Mouse (Mus musculus) cerebellum, adult 2 months (tissue): ENCODE results near the gene Gm13283. TPM values are rescaled to one million over a fixed set of nuclear protein-coding genes. Genes with fewer than 3 reads are reported as not detected.
"Not testable (repeated sequence)": the region's sequence is repeated elsewhere in the genome, so short reads cannot be mapped to it uniquely, and the experiment has no call there.

Source experiments
- DNase-seq, 2 experiments: peaks; one replicate each; pipeline ENCODE4 v3.0.0; 2021
- H3K27ac ChIP-seq: fragments of 200-500 bp; 2 replicates; pipeline ENCODE4 v1.5.1; 2012; ENCODE audit warnings: low read length, control low read depth, inconsistent platforms; ENCODE audit not compliant: insufficient read depth
- H3K27me3 ChIP-seq: fragments of 200-500 bp; 2 replicates; pipeline ENCODE4 v1.6.1; 2012; ENCODE audit warnings: inconsistent platforms, mild to moderate bottlenecking, low read length, moderate library complexity; ENCODE audit not compliant: control insufficient read depth, insufficient read depth
- H3K4me1 ChIP-seq: fragments of 200-500 bp; 2 replicates; pipeline ENCODE4 v1.6.1; 2011; ENCODE audit warnings: low read length; ENCODE audit not compliant: control insufficient read depth, insufficient read depth
- H3K4me3 ChIP-seq: fragments of 200-500 bp; replicated peaks from 2 replicates; pipeline ENCODE3; 2011; ENCODE audit warnings: mild to moderate bottlenecking, low read depth, low read length, control low read depth; ENCODE audit not compliant: insufficient read depth
- CTCF ChIP-seq: fragments of 200-500 bp; IDR thresholded peaks from 2 replicates; pipeline ENCODE4 v1.5.1; 2011; ENCODE audit warnings: low read depth, mild to moderate bottlenecking, control low read depth, low read length, moderate library complexity, borderline replicate concordance; ENCODE audit not compliant: insufficient read depth
- WGBS: fragments of 180-500 bp; shearing (Covaris S2); methylation state at CpG from one replicate; pipeline ENCODE4 v1.1.7; 2018; 5-methylcytosine and 5-hydroxymethylcytosine counted together
- polyA plus RNA-seq: library from polyadenylated mRNA; depleted of rRNA; stranded (reverse); fragments of >200 nt; gene quantifications from 2 replicates; pipeline ENCODE4 v1.2.3, GENCODE M21; 2012; rRNA removed

Gene Gm13283
- polyA plus RNA-seq, 1 experiment, result not detected

GRCm38 (mm10) chr4:88785409-88785808 lies 25.5 kb downstream of the Gm13283 start, which contains the start of gene Gm13276:
Gene Gm13276, plus strand, starts transcription at chr4:88785709.
- H3K27me3 ChIP-seq, DNase-seq, H3K27ac ChIP-seq, H3K4me3 ChIP-seq, H3K4me1 ChIP-seq: not testable (repeated sequence)
- whole genome bisulfite sequencing, result no CpG with 5 or more reads among the region's 27 CpGs

- H3K27me3 ChIP-seq, H3K4me1 ChIP-seq, H3K27ac ChIP-seq, H3K4me3 ChIP-seq: not testable (repeated sequence)
- WGBS, result 0% methylated on average over 3 of the region's 28 CpGs
- peak; percentile 45 for TF ChIP-seq CTCF
- DNase-seq, result peak; percentile 80
Measured at GRCm38 (mm10) chr4:88788402-88788801, 28.5 kb downstream of the Gm13283 start, which contains the start of gene Gm13277. Gene Gm13277, plus strand, starts transcription at chr4:88788632.

GRCm38 (mm10) chr4:88791250-88791649 lies 31.3 kb downstream of the Gm13283 start, which contains the start of gene Gm13278:
Gene Gm13278, plus strand, starts transcription at chr4:88791550.
- whole genome bisulfite sequencing, result no CpG with 5 or more reads among the region's 28 CpGs

GRCm38 (mm10) chr4:88793936-88794675 lies 34.2 kb downstream of the Gm13283 start, which contains the start of gene Gm13275:
Gene Gm13275, plus strand, starts transcription at chr4:88794487.
- not testable (repeated sequence) for H3K27me3 ChIP-seq, H3K4me1 ChIP-seq, H3K27ac ChIP-seq, H3K4me3 ChIP-seq
- TF ChIP-seq CTCF, result peak; percentile 9; the same call in 1 of the 2 replicates
- peak; percentile 61 to 81 for DNase-seq
- WGBS, result under 1% methylated on average over 15 of the region's 52 CpGs

More at GRCm38 (mm10) chr4:88791250-88791649, 31.3 kb downstream of the Gm13283 start, which contains the start of gene Gm13278:
- not testable (repeated sequence) for H3K4me3 ChIP-seq, H3K4me1 ChIP-seq, H3K27me3 ChIP-seq, H3K27ac ChIP-seq, DNase-seq

- H3K4me3 ChIP-seq, H3K4me1 ChIP-seq, H3K27ac ChIP-seq, H3K27me3 ChIP-seq, DNase-seq: not testable (repeated sequence)
- no CpG with 5 or more reads among the region's 28 CpGs for WGBS
Measured at GRCm38 (mm10) chr4:88797097-88797496, 37.2 kb downstream of the Gm13283 start, which contains the start of gene Gm13279. Gene Gm13279, plus strand, starts transcription at chr4:88797397.

- H3K27ac ChIP-seq, DNase-seq, H3K4me3 ChIP-seq, H3K27me3 ChIP-seq, H3K4me1 ChIP-seq: not testable (repeated sequence)
- WGBS, result 12% methylated on average over 6 of the region's 7 CpGs
Measured at GRCm38 (mm10) chr4:88799365-88799764, 39.4 kb downstream of the Gm13283 start, which contains the start of gene Gm13285. Gene Gm13285, plus strand, starts transcription at chr4:88799665.

- H3K4me3 ChIP-seq, DNase-seq, H3K4me1 ChIP-seq, H3K27me3 ChIP-seq, H3K27ac ChIP-seq: not testable (repeated sequence)
- no CpG with 5 or more reads among the region's 29 CpGs for WGBS
Measured at GRCm38 (mm10) chr4:88802954-88803353, 43.0 kb downstream of the Gm13283 start, which contains the start of gene Gm13287. Gene Gm13287, plus strand, starts transcription at chr4:88803254.

- not testable (repeated sequence) for H3K4me3 ChIP-seq, H3K4me1 ChIP-seq, H3K27me3 ChIP-seq, H3K27ac ChIP-seq, DNase-seq
- no CpG with 5 or more reads among the region's 8 CpGs for WGBS
Measured at GRCm38 (mm10) chr4:88805231-88805630, 45.3 kb downstream of the Gm13283 start, which contains the start of gene Gm13288. Gene Gm13288, plus strand, starts transcription at chr4:88805531.

- not testable (repeated sequence) for H3K27me3 ChIP-seq, H3K4me3 ChIP-seq
Measured at GRCm38 (mm10) chr4:88805761-88806160, 45.8 kb downstream of the Gm13283 start.

More at GRCm38 (mm10) chr4:88805761-88806160, 45.8 kb downstream of the Gm13283 start:
- H3K27ac ChIP-seq, H3K4me1 ChIP-seq: not testable (repeated sequence)
- peak; percentile 29 to 33 for DNase-seq
- WGBS, result under 1% methylated on average over 23 of the region's 34 CpGs

Other genes starting within 250 kb of the Gm13283 start
- gene Ifnb1, start 237.3 kb upstream of the Gm13283 start, polyA plus RNA-seq, result not detected in 2 replicates
- not detected in 2 replicates for gene Ifna15, start 201.9 kb upstream of the Gm13283 start, polyA plus RNA-seq
- gene Ifna14, start 188.3 kb upstream of the Gm13283 start, polyA plus RNA-seq, result not detected in 2 replicates
- not detected in 2 replicates for gene Ifna9, start 167.7 kb upstream of the Gm13283 start, polyA plus RNA-seq
- gene Ifna12, start 156.7 kb upstream of the Gm13283 start, polyA plus RNA-seq, result not detected in 2 replicates
- gene C87499, start 125.7 kb upstream of the Gm13283 start, polyA plus RNA-seq, result not detected in 2 replicates
- gene Ifna13, start 115.7 kb upstream of the Gm13283 start, polyA plus RNA-seq, result not detected in 2 replicates
- not detected in 2 replicates for gene Ifna16, start 83.2 kb upstream of the Gm13283 start, polyA plus RNA-seq
- not detected in 2 replicates for gene Ifna2, start 76.2 kb upstream of the Gm13283 start, polyA plus RNA-seq
- not detected in 2 replicates for gene Ifnab, start 68.8 kb upstream of the Gm13283 start, polyA plus RNA-seq
- gene Gm26566, start 38.3 kb upstream of the Gm13283 start, polyA plus RNA-seq, result 0.59 and 1.2 TPM in 2 replicates
- gene Klhl9, start 37.7 kb upstream of the Gm13283 start, polyA plus RNA-seq, result 43.6 and 44.7 TPM in 2 replicates
- not detected in 2 replicates for gene Gm13271, start 5.3 kb upstream of the Gm13283 start, polyA plus RNA-seq
- not detected in 2 replicates for gene Gm13290, start 13.7 kb downstream of the Gm13283 start, polyA plus RNA-seq
- gene Gm13289, start 16.8 kb downstream of the Gm13283 start, polyA plus RNA-seq, result not detected in 2 replicates
- not detected in 2 replicates for gene Gm13272, start 19.7 kb downstream of the Gm13283 start, polyA plus RNA-seq
- not detected in 2 replicates for gene Ifnz, start 22.0 kb downstream of the Gm13283 start, polyA plus RNA-seq
- gene Gm13276, start 25.6 kb downstream of the Gm13283 start, polyA plus RNA-seq, result not detected in 2 replicates
- gene Gm13277, start 28.5 kb downstream of the Gm13283 start, polyA plus RNA-seq, result not detected in 2 replicates
- not detected in 2 replicates for gene Gm13278, start 31.4 kb downstream of the Gm13283 start, polyA plus RNA-seq
- gene Gm13275, start 34.4 kb downstream of the Gm13283 start, polyA plus RNA-seq, result not detected in 2 replicates
- gene Gm13279, start 37.3 kb downstream of the Gm13283 start, polyA plus RNA-seq, result not detected in 2 replicates
- gene Gm13285, start 39.5 kb downstream of the Gm13283 start, polyA plus RNA-seq, result not detected in 2 replicates
- gene Gm13287, start 43.1 kb downstream of the Gm13283 start, polyA plus RNA-seq, result not detected in 2 replicates
- gene Gm13288, start 45.4 kb downstream of the Gm13283 start, polyA plus RNA-seq, result not detected in 2 replicates
- not detected in 2 replicates for gene Ifna7, start 56.1 kb downstream of the Gm13283 start, polyA plus RNA-seq
- not detected in 2 replicates for gene Ifna11, start 59.8 kb downstream of the Gm13283 start, polyA plus RNA-seq
- gene Ifna6, start 67.3 kb downstream of the Gm13283 start, polyA plus RNA-seq, result not detected in 2 replicates
- not detected in 2 replicates for gene Ifna5, start 75.4 kb downstream of the Gm13283 start, polyA plus RNA-seq
- not detected in 2 replicates for gene Ifna4, start 81.7 kb downstream of the Gm13283 start, polyA plus RNA-seq
- gene Ifna1, start 90.0 kb downstream of the Gm13283 start, polyA plus RNA-seq, result not detected in 2 replicates
- not detected in 2 replicates for gene Ifne, start 120.1 kb downstream of the Gm13283 start, polyA plus RNA-seq